ENCODE assay signal across 8 mouse cellular contexts in genomic region chrX:36864609-36865328, GRCm38 (mm10). TPM values are rescaled to one million over a fixed set of nuclear protein-coding genes. Genes with fewer than 3 reads are reported as not detected.
DNase-seq lines count a peak whose midpoint lies in the region; ATAC-seq and TF ChIP-seq lines count a peak whose summit lies in the region.

No protein-coding gene starts in this region.

- peaks cover 3% of the 10 kb centered on the region; the same call in 1 of the 2 replicates for H3K4me1 ChIP-seq in heart, embryonic 11.5 days (ENCODE audit: control insufficient read depth, insufficient read depth, low read length)
- H3K4me1 ChIP-seq in CH12.LX (ENCODE audit: control insufficient read depth in 1 of 2, insufficient read depth in 2 of 2), result peaks cover 0 to 8% of the 10 kb centered on the region in 2 experiments; a peak in 2 of 4 replicates
- peaks cover 8% of the 10 kb centered on the region for H3K4me1 ChIP-seq in forebrain, embryonic 13.5 days
- peaks cover 4 to 5% of the 10 kb centered on the region in 2 experiments; a peak in 2 of 4 replicates for H3K4me1 ChIP-seq in liver, embryonic 14.5 days (replicated peaks; ENCODE audit: control insufficient read depth in 2 of 2, insufficient read depth in 2 of 2, low read length in 1 of 2)

- peak overlapping the region; percentile 44 for H3K4me3 ChIP-seq in heart, embryonic 11.5 days (ENCODE audit: low read depth, low read length)
- peak overlapping the region in 2 of 3 experiments; percentile 38 to 50 for H3K4me3 ChIP-seq in CH12.LX (replicated peaks in 1 of 3; ENCODE audit: low read depth in 2 of 3, low read length in 2 of 3, poor library complexity in 1 of 3)
- H3K4me3 ChIP-seq in forebrain, embryonic 13.5 days, result peak overlapping the region; percentile 45
- peak overlapping the region; percentile 49 to 89 for H3K4me3 ChIP-seq in liver, embryonic 14.5 days (ENCODE audit: insufficient read depth in 1 of 2, low read depth in 2 of 2, low read length in 2 of 2)

- H3K9ac ChIP-seq in heart, embryonic 11.5 days (ENCODE audit: low read depth, low read length), result 0 out of 2 replicates have a peak overlapping the region, but pooled peaks have one; percentile 54
- H3K9ac ChIP-seq in CH12.LX (ENCODE audit: insufficient read depth, low read depth), result no peak overlapping the region; the same call in 1 of the 2 replicates
- H3K9ac ChIP-seq in forebrain, embryonic 13.5 days, result no peak overlapping the region
- H3K9ac ChIP-seq in liver, embryonic 14.5 days (replicated peaks), result no peak overlapping the region; the same call in none of the 2 replicates

- in situ Hi-C loops in CH12.LX (cut with MboI; ENCODE audit: low pct_ligation_motif_present, low pct_unique_long_range_greater_than_20kb, low sequenced_read_pairs), result no loop called here

- ATAC-seq in heart, embryonic 11.5 days (replicated peaks; ENCODE audit: insufficient number of reproducible peaks, low FRiP score, low TSS enrichment), result no peak
- ATAC-seq in forebrain, embryonic 13.5 days, result peak; percentile 17; the same call in 1 of the 2 replicates
- ATAC-seq in liver, embryonic 14.5 days (ENCODE audit: insufficient read depth), result 0 out of 2 replicates have a peak, but pooled peaks have one; percentile 8
- ATAC-seq in activated CD4-positive, CD25-positive, alpha-beta regulatory T cell, adult 4 months, result no peak

- H3K9me3 ChIP-seq in heart, embryonic 11.5 days (replicated peaks; ENCODE audit: control insufficient read depth, low read length), result no peaks in the 10 kb centered on the region
- no peaks in the 10 kb centered on the region for H3K9me3 ChIP-seq in CH12.LX (replicated peaks; ENCODE audit: low read length)
- H3K9me3 ChIP-seq in forebrain, embryonic 13.5 days (replicated peaks), result no peaks in the 10 kb centered on the region
- no peaks in the 10 kb centered on the region for H3K9me3 ChIP-seq in liver, embryonic 14.5 days (ENCODE audit: control insufficient read depth, low read length)

- peaks cover 18% of the 10 kb centered on the region; the same call in 1 of the 2 replicates for H3K79me2 ChIP-seq in CH12.LX (replicated peaks; ENCODE audit: control insufficient read depth, extremely low read depth, insufficient read depth, poor library complexity, severe bottlenecking)

- no peak for TF ChIP-seq RAD21 in CH12.LX (IDR thresholded peaks at IDR 0.05; ENCODE audit: low read depth, low read length)

- no peak for TF ChIP-seq POLR2A in CH12.LX (IDR thresholded peaks at IDR 0.05; ENCODE audit: low read depth, low read length)

- H3K27me3 ChIP-seq in heart, embryonic 11.5 days (ENCODE audit: control insufficient read depth, insufficient read depth, low read length), result no peaks in the 10 kb centered on the region
- no peaks in the 10 kb centered on the region for H3K27me3 ChIP-seq in CH12.LX (replicated peaks)
- H3K27me3 ChIP-seq in forebrain, embryonic 13.5 days, result no peaks in the 10 kb centered on the region
- no peaks in the 10 kb centered on the region for H3K27me3 ChIP-seq in liver, embryonic 14.5 days (ENCODE audit: control insufficient read depth, insufficient read depth, low read length)

- H3K4me2 ChIP-seq in heart, embryonic 11.5 days, result peak overlapping the region; percentile 45
- H3K4me2 ChIP-seq in CH12.LX (ENCODE audit: insufficient read depth, low read depth, poor library complexity, severe bottlenecking), result peak overlapping the region; percentile 56
- H3K4me2 ChIP-seq in forebrain, embryonic 13.5 days, result peak overlapping the region; percentile 47
- peak overlapping the region; percentile 52 for H3K4me2 ChIP-seq in liver, embryonic 14.5 days (ENCODE audit: low read depth)

- WGBS in heart, embryonic 11.5 days (ENCODE audit: insufficient replicate concordance), result 50% methylated on average over 8 of the region's 8 CpGs
- WGBS in forebrain, embryonic 13.5 days, result 60% methylated on average over 8 of the region's 8 CpGs
- 47% methylated on average over 8 of the region's 8 CpGs for WGBS in liver, embryonic 14.5 days (ENCODE audit: insufficient replicate concordance)

- no peak for DNase-seq in heart, postnatal 36 days
- DNase-seq in CH12.LX (ENCODE audit: extremely low read depth), result no peak
- no peak for DNase-seq in liver, embryonic 14.5 days (ENCODE audit: low read depth in 3 of 3, low spot score in 3 of 3)
- no peak for DNase-seq in adrenal gland, adult 18-20 months (ENCODE audit: low spot score in 2 of 2)
- DNase-seq in yolk sac, embryonic 10.5 days (ENCODE audit: low spot score), result no peak

- dilution Hi-C loops in CH12.LX (cut with MboI; ENCODE audit: extremely low pct_ligation_motif_present, extremely low pct_unique_long_range_greater_than_20kb, low sequenced_read_pairs), result no loop called here

- H3K36me3 ChIP-seq in heart, embryonic 11.5 days (ENCODE audit: control insufficient read depth, insufficient read depth, low read length), result no peaks in the 10 kb centered on the region
- peaks cover 0 to 4% of the 10 kb centered on the region in 2 experiments for H3K36me3 ChIP-seq in CH12.LX (replicated peaks in 1 of 2; ENCODE audit: control insufficient read depth in 1 of 2, insufficient read depth in 1 of 2, low read length in 1 of 2)
- no peaks in the 10 kb centered on the region for H3K36me3 ChIP-seq in forebrain, embryonic 13.5 days (ENCODE audit: poor library complexity, severe bottlenecking)
- no peaks in the 10 kb centered on the region for H3K36me3 ChIP-seq in liver, embryonic 14.5 days (replicated peaks; ENCODE audit: control insufficient read depth, insufficient read depth, low read depth)

- no peak for TF ChIP-seq CTCF in CH12.LX (conservative IDR thresholded peaks at IDR 0.05 in 1 of 2, IDR thresholded peaks at IDR 0.05 in 1 of 2; ENCODE audit: low read depth in 2 of 2, low read length in 2 of 2)
- TF ChIP-seq CTCF in liver, embryonic 14.5 days (IDR thresholded peaks at IDR 0.05; ENCODE audit: low read depth), result no peak

- intact Hi-C loops in heart, postnatal 36 days (cut with DNase I), result no loop called here

- no peak for TF ChIP-seq EP300 in CH12.LX (IDR thresholded peaks at IDR 0.05; ENCODE audit: low read length)
- no peak for TF ChIP-seq EP300 in liver, embryonic 14.5 days (IDR thresholded peaks at IDR 0.05; ENCODE audit: low read depth)

- no peak overlapping the region for H3K27ac ChIP-seq in heart, embryonic 11.5 days (ENCODE audit: low read depth, low read length)
- H3K27ac ChIP-seq in CH12.LX (ENCODE audit: insufficient read depth, low read depth), result no peak overlapping the region
- H3K27ac ChIP-seq in forebrain, embryonic 13.5 days, result no peak overlapping the region
- H3K27ac ChIP-seq in liver, embryonic 14.5 days, result no peak overlapping the region; the same call in 1 of the 2 replicates

TF ChIP-seq in CH12.LX, 34 proteins besides CTCF, POLR2A, EP300 and RAD21:
- TF ChIP-seq MYC (IDR thresholded peaks at IDR 0.05; ENCODE audit: low read depth, low read length) (no peak), ZNF384 (IDR thresholded peaks at IDR 0.05; ENCODE audit: low read depth, low read length) (peak; percentile 44), CHD2 (IDR thresholded peaks at IDR 0.05; ENCODE audit: low read length) (no peak)
TF ChIP-seq in CH12.LX: peak in this region for 1.

RNA-seq across cellular contexts. Expression of gene Ube2a, which starts 8.9 kb away (rescaled TPM):
- polyA plus RNA-seq in heart, embryonic 11.5 days (2014; fragmentation: Nextera tagmentation; extraction: Ambion mirVana), result 125 and 126 TPM in 2 replicates
- total RNA-seq in heart, postnatal 36 days (2021), result 10 to 100 TPM; 67.7 to 77.5 TPM
- total RNA-seq in CH12.LX (2012; rRNA removed), result 30.7 and 48.7 TPM in 2 replicates
- 90.4 and 96.7 TPM in 2 replicates for total RNA-seq in CH12.LX (2014; rRNA removed)
- 96.6 and 141 TPM in 2 replicates for polyA plus RNA-seq in CH12.LX (2012; ENCODE audit: insufficient read length, low read depth)
- polyA plus RNA-seq in forebrain, embryonic 13.5 days (2015; fragmentation: Nextera tagmentation; extraction: Ambion mirVana), result 127 and 138 TPM in 2 replicates
- 19.4 and 21.4 TPM in 2 replicates for polyA plus RNA-seq in liver, embryonic 14.5 days (2012; rRNA removed)
- 72.8 and 80.2 TPM in 2 replicates for polyA plus RNA-seq in liver, embryonic 14.5 days (2014; fragmentation: Nextera tagmentation; extraction: Ambion mirVana)
- 10 to 100 TPM; 57.3 to 74.1 TPM for total RNA-seq in adrenal gland, adult 18-20 months (2021)
- polyA plus RNA-seq in activated CD4-positive, CD25-positive, alpha-beta regulatory T cell, adult 4 months (2017; shearing (Covaris generic)), result 100 to 1,000 TPM; 134 to 158 TPM

RNA-seq across cellular contexts. Expression of gene C330007P06Rik, which starts 9.1 kb away (rescaled TPM):
- 23.4 and 27.9 TPM in 2 replicates for polyA plus RNA-seq in heart, embryonic 11.5 days (2014; fragmentation: Nextera tagmentation; extraction: Ambion mirVana)
- 10 to 100 TPM; 16.7 to 17.9 TPM for total RNA-seq in heart, postnatal 36 days (2021)
- total RNA-seq in CH12.LX (2012; rRNA removed), result 18.6 and 26.7 TPM in 2 replicates
- total RNA-seq in CH12.LX (2014; rRNA removed), result 61.2 and 70.3 TPM in 2 replicates
- polyA plus RNA-seq in CH12.LX (2012; ENCODE audit: insufficient read length, low read depth), result 47.9 and 53.0 TPM in 2 replicates
- 26.7 and 29.1 TPM in 2 replicates for polyA plus RNA-seq in forebrain, embryonic 13.5 days (2015; fragmentation: Nextera tagmentation; extraction: Ambion mirVana)
- polyA plus RNA-seq in liver, embryonic 14.5 days (2012; rRNA removed), result 5.2 and 6.2 TPM in 2 replicates
- polyA plus RNA-seq in liver, embryonic 14.5 days (2014; fragmentation: Nextera tagmentation; extraction: Ambion mirVana), result 14.6 and 17.8 TPM in 2 replicates
- 10 to 100 TPM; 48.6 to 50.9 TPM for total RNA-seq in adrenal gland, adult 18-20 months (2021)
- 10 to 100 TPM; 27.3 to 30.0 TPM for polyA plus RNA-seq in activated CD4-positive, CD25-positive, alpha-beta regulatory T cell, adult 4 months (2017; shearing (Covaris generic))

RNA-seq across cellular contexts. Expression of gene Nkrf, which starts 37.9 kb away (rescaled TPM):
- 1.1 and 1.3 TPM in 2 replicates for polyA plus RNA-seq in heart, embryonic 11.5 days (2014; fragmentation: Nextera tagmentation; extraction: Ambion mirVana)
- total RNA-seq in heart, postnatal 36 days (2021), result 1 to 10 TPM; 3.1 to 4.1 TPM
- 7.0 and 10.1 TPM in 2 replicates for total RNA-seq in CH12.LX (2012; rRNA removed)
- total RNA-seq in CH12.LX (2014; rRNA removed), result 19.5 and 22.5 TPM in 2 replicates
- polyA plus RNA-seq in CH12.LX (2012; ENCODE audit: insufficient read length, low read depth), result 18.8 and 19.7 TPM in 2 replicates
- 8.0 and 8.7 TPM in 2 replicates for polyA plus RNA-seq in forebrain, embryonic 13.5 days (2015; fragmentation: Nextera tagmentation; extraction: Ambion mirVana)
- polyA plus RNA-seq in liver, embryonic 14.5 days (2012; rRNA removed), result 1.3 and 2.7 TPM in 2 replicates
- polyA plus RNA-seq in liver, embryonic 14.5 days (2014; fragmentation: Nextera tagmentation; extraction: Ambion mirVana), result 1.2 and 1.3 TPM in 2 replicates
- 10 to 100 TPM; 11.8 to 13.4 TPM for total RNA-seq in adrenal gland, adult 18-20 months (2021)
- 1 to 10 TPM; 2.5 to 2.6 TPM for polyA plus RNA-seq in activated CD4-positive, CD25-positive, alpha-beta regulatory T cell, adult 4 months (2017; shearing (Covaris generic))

Comparison
In these comparisons a context has a peak if more than half of its experiments do, and no peak if none do; other contexts are left out.
1. ATAC-seq: peak in forebrain, embryonic 13.5 days (single experiment) and liver, embryonic 14.5 days (single experiment); none in heart, embryonic 11.5 days (single experiment) and activated CD4-positive, CD25-positive, alpha-beta regulatory T cell, adult 4 months (single experiment).
2. Peak in every context shown above with its lines, with median percentiles within 50 percentile points of each other: H3K4me2 ChIP-seq and H3K4me3 ChIP-seq.